In genomic region chr7:81706027-81706415, GRCm38 (mm10) we compare ENCODE assay signal across 8 mouse cellular contexts. TPM values are rescaled to one million over a fixed set of nuclear protein-coding genes. Genes with fewer than 3 reads are reported as not detected.
DNase-seq lines count a peak whose midpoint lies in the region; ATAC-seq and TF ChIP-seq lines count a peak whose summit lies in the region.

No protein-coding gene starts in this region.

- DNase-seq in kidney, postnatal 0 days (ENCODE audit: low spot score): no peak
- DNase-seq in kidney, postnatal 25 days: no peak
- no peak for DNase-seq in heart, postnatal 0 days (ENCODE audit: low spot score)
- peak; percentile 86 for DNase-seq in midbrain, embryonic 11.5 days (ENCODE audit: low spot score, missing footprints)
- DNase-seq in ovary, postnatal 10 days (ENCODE audit: low spot score): no peak
- no peak for DNase-seq in gastrocnemius, postnatal 25 days
- no peak for DNase-seq in urinary bladder, postnatal 14 days (ENCODE audit: low spot score)

- H3K4me3 ChIP-seq in kidney, postnatal 0 days (replicated peaks; ENCODE audit: low read depth, low read length): peak overlapping the region; percentile 57
- H3K4me3 ChIP-seq in heart, postnatal 0 days (ENCODE audit: low read depth, low read length): peak overlapping the region; percentile 74
- peak overlapping the region; percentile 68 for H3K4me3 ChIP-seq in midbrain, embryonic 11.5 days (ENCODE audit: low read depth, low read length)

- H3K9ac ChIP-seq in kidney, postnatal 0 days (ENCODE audit: low read depth, low read length): no peak overlapping the region
- peak overlapping the region; percentile 82 for H3K9ac ChIP-seq in heart, postnatal 0 days (replicated peaks; ENCODE audit: low read depth, low read length)
- H3K9ac ChIP-seq in midbrain, embryonic 11.5 days (ENCODE audit: low read length): peak overlapping the region; percentile 80

- TF ChIP-seq EP300 in heart, postnatal 0 days (IDR thresholded peaks at IDR 0.05; ENCODE audit: low read depth): no peak

- peaks cover 4% of the 10 kb centered on the region; the same call in 1 of the 2 replicates for H3K4me1 ChIP-seq in kidney, postnatal 0 days (replicated peaks; ENCODE audit: insufficient read depth, low read length)
- peaks cover 3% of the 10 kb centered on the region; the same call in 1 of the 2 replicates for H3K4me1 ChIP-seq in heart, postnatal 0 days (ENCODE audit: control insufficient read depth, insufficient read depth)
- peaks cover 3% of the 10 kb centered on the region; the same call in 1 of the 2 replicates for H3K4me1 ChIP-seq in midbrain, embryonic 11.5 days (ENCODE audit: control insufficient read depth, insufficient read depth, low read length)

- TF ChIP-seq CTCF in kidney, postnatal 0 days (IDR thresholded peaks at IDR 0.05; ENCODE audit: low read depth): no peak
- no peak for TF ChIP-seq CTCF in heart, postnatal 0 days (IDR thresholded peaks at IDR 0.05; ENCODE audit: low read depth)

- no peak for ATAC-seq in kidney, postnatal 0 days (replicated peaks; ENCODE audit: low FRiP score, low read depth)
- 0 out of 2 replicates have a peak, but pooled peaks have one; percentile 6 for ATAC-seq in common myeloid progenitor, adult 5-6 weeks (replicated peaks; ENCODE audit: low read depth, poor library complexity, severe bottlenecking)
- ATAC-seq in heart, postnatal 0 days (ENCODE audit: insufficient read depth, low read depth): no peak
- ATAC-seq in midbrain, embryonic 11.5 days (ENCODE audit: low FRiP score): no peak; the same call in 1 of the 2 replicates

- H3K27me3 ChIP-seq in kidney, postnatal 0 days (ENCODE audit: insufficient read depth, low read length): no peaks in the 10 kb centered on the region
- H3K27me3 ChIP-seq in heart, postnatal 0 days (ENCODE audit: control insufficient read depth, insufficient read depth, low read length): peaks cover 14% of the 10 kb centered on the region; the same call in 1 of the 2 replicates
- H3K27me3 ChIP-seq in midbrain, embryonic 11.5 days (ENCODE audit: control insufficient read depth, insufficient read depth, low read length): 0 out of 2 replicates have a peak, but pooled peaks cover 5% of the 10 kb centered on the region

- no peaks in the 10 kb centered on the region for H3K36me3 ChIP-seq in kidney, postnatal 0 days (ENCODE audit: insufficient read depth, low read length)
- no peaks in the 10 kb centered on the region for H3K36me3 ChIP-seq in heart, postnatal 0 days (replicated peaks; ENCODE audit: control insufficient read depth, insufficient read depth, low read length)
- no peaks in the 10 kb centered on the region for H3K36me3 ChIP-seq in midbrain, embryonic 11.5 days (ENCODE audit: control insufficient read depth, insufficient read depth, low read length)

- no peaks in the 10 kb centered on the region for H3K9me3 ChIP-seq in kidney, postnatal 0 days (replicated peaks; ENCODE audit: low read length)
- peaks cover 4% of the 10 kb centered on the region; the same call in 1 of the 2 replicates for H3K9me3 ChIP-seq in heart, postnatal 0 days (replicated peaks; ENCODE audit: control insufficient read depth, low read length)
- no peaks in the 10 kb centered on the region; the same call in 1 of the 2 replicates for H3K9me3 ChIP-seq in midbrain, embryonic 11.5 days (ENCODE audit: control insufficient read depth, low read length)

- H3K4me2 ChIP-seq in kidney, postnatal 0 days (ENCODE audit: low read length): peak overlapping the region; percentile 98
- H3K4me2 ChIP-seq in heart, postnatal 0 days (ENCODE audit: low read depth, low read length): peak overlapping the region; percentile 87
- peak overlapping the region; percentile 87 for H3K4me2 ChIP-seq in midbrain, embryonic 11.5 days

- no peak overlapping the region for H3K27ac ChIP-seq in kidney, postnatal 0 days
- H3K27ac ChIP-seq in heart, postnatal 0 days (ENCODE audit: low read depth): peak overlapping the region; percentile 81
- H3K27ac ChIP-seq in midbrain, embryonic 11.5 days (ENCODE audit: low read depth, low read length): no peak overlapping the region

- 31% methylated on average over 12 of the region's 12 CpGs for WGBS in kidney, postnatal 0 days
- 16% methylated on average over 12 of the region's 12 CpGs for WGBS in heart, postnatal 0 days
- 33% methylated on average over 12 of the region's 12 CpGs for WGBS in midbrain, embryonic 11.5 days

RNA-seq across cellular contexts. Expression of gene Homer2, which starts 1.3 kb away (rescaled TPM):
- polyA plus RNA-seq in kidney, postnatal 0 days (2015; fragmentation: Nextera tagmentation; extraction: Ambion mirVana): 8.2 and 8.4 TPM in 2 replicates
- total RNA-seq in common myeloid progenitor, adult 5-6 weeks (2017): 0.78 TPM in 2 replicates
- total RNA-seq in heart, postnatal 0 days (2014; rRNA removed; ENCODE audit: low replicate concordance): 19.5 and 31.8 TPM in 2 replicates
- polyA plus RNA-seq in heart, postnatal 0 days (2015; fragmentation: Nextera tagmentation; extraction: Ambion mirVana): 51.3 and 52.5 TPM in 2 replicates
- polyA plus RNA-seq in midbrain, embryonic 11.5 days (2014; fragmentation: Nextera tagmentation; extraction: Ambion mirVana): 19.6 and 22.4 TPM in 2 replicates
- total RNA-seq in gastrocnemius, postnatal 25 days (2021): 10 to 100 TPM; 38.5 to 70.4 TPM

RNA-seq across cellular contexts. Expression of gene Ramac, which starts 56.7 kb away (rescaled TPM):
- polyA plus RNA-seq in kidney, postnatal 0 days (2015; fragmentation: Nextera tagmentation; extraction: Ambion mirVana): 173 and 175 TPM in 2 replicates
- total RNA-seq in common myeloid progenitor, adult 5-6 weeks (2017): 81.4 and 86.9 TPM in 2 replicates
- 30.6 and 58.0 TPM in 2 replicates for total RNA-seq in heart, postnatal 0 days (2014; rRNA removed; ENCODE audit: low replicate concordance)
- 88.2 and 98.1 TPM in 2 replicates for polyA plus RNA-seq in heart, postnatal 0 days (2015; fragmentation: Nextera tagmentation; extraction: Ambion mirVana)
- 147 and 160 TPM in 2 replicates for polyA plus RNA-seq in midbrain, embryonic 11.5 days (2014; fragmentation: Nextera tagmentation; extraction: Ambion mirVana)
- total RNA-seq in gastrocnemius, postnatal 25 days (2021): 10 to 100 TPM; 19.1 to 20.7 TPM

Comparison
In these comparisons a context has a peak if more than half of its experiments do, and no peak if none do; other contexts are left out.
1. RNA of gene Homer2, which starts 1.3 kb away (total RNA-seq): 38.5 to 70.4 TPM in gastrocnemius, postnatal 25 days and 19.5 to 31.8 TPM in heart, postnatal 0 days; 0.78 TPM in common myeloid progenitor, adult 5-6 weeks; every median in the first group is over 10 times any median in the second.
2. Peak in every context shown above with its lines, with median percentiles within 50 percentile points of each other: H3K4me2 ChIP-seq and H3K4me3 ChIP-seq.